Mouse (Mus musculus) left cerebral cortex, adult 8-10 months (tissue): ENCODE measurements at regions not wholly inside any gene's neighbourhood (a gene's known extent, or its start where the extent isn't known, plus 50 kb on each side); places are given as distances from the start of the nearest gene placed in this dataset.
A peak's percentile ranks its signal among the peaks of the same experiment; 100 is the strongest.

ENCODE experiments used
- DNase-seq, 2 experiments: peaks; one replicate each; pipeline ENCODE4 v3.0.0; 2022; ENCODE audit warnings: low spot score in 2 of 2

GRCm38 (mm10) chr5:50570701-50571100, 511.9 kb upstream of the Adgra3 start:
- peak in 1 of 2 experiments; percentile 33 for DNase-seq

- no peak for DNase-seq
Measured at GRCm38 (mm10) chr5:50551125-50551524, 492.3 kb upstream of the Adgra3 start.

- no peak for DNase-seq
Measured at GRCm38 (mm10) chr5:50512539-50512938, 453.7 kb upstream of the Adgra3 start.

GRCm38 (mm10) chr5:50509696-50510421, 451.1 kb upstream of the Adgra3 start:
- DNase-seq: no peak

- DNase-seq: no peak
Measured at GRCm38 (mm10) chr5:50490223-50490622, 431.4 kb upstream of the Adgra3 start.

GRCm38 (mm10) chr5:50476985-50477384, 418.2 kb upstream of the Adgra3 start:
- peak; percentile 10 to 37 for DNase-seq

GRCm38 (mm10) chr5:50461491-50461890, 402.7 kb upstream of the Adgra3 start:
- DNase-seq: no peak

- peak; percentile 6 to 56 for DNase-seq
Measured at GRCm38 (mm10) chr5:50457621-50458020, 398.8 kb upstream of the Adgra3 start.

GRCm38 (mm10) chr5:50454387-50454786, 395.6 kb upstream of the Adgra3 start:
- no peak for DNase-seq

GRCm38 (mm10) chr5:50406923-50407322, 348.1 kb upstream of the Adgra3 start:
- DNase-seq: no peak

GRCm38 (mm10) chr5:50406520-50406919, 347.7 kb upstream of the Adgra3 start:
- DNase-seq: no peak
